Mouse (Mus musculus): ENCODE results near the gene Snx7.

Snx7 gene

DNA sequence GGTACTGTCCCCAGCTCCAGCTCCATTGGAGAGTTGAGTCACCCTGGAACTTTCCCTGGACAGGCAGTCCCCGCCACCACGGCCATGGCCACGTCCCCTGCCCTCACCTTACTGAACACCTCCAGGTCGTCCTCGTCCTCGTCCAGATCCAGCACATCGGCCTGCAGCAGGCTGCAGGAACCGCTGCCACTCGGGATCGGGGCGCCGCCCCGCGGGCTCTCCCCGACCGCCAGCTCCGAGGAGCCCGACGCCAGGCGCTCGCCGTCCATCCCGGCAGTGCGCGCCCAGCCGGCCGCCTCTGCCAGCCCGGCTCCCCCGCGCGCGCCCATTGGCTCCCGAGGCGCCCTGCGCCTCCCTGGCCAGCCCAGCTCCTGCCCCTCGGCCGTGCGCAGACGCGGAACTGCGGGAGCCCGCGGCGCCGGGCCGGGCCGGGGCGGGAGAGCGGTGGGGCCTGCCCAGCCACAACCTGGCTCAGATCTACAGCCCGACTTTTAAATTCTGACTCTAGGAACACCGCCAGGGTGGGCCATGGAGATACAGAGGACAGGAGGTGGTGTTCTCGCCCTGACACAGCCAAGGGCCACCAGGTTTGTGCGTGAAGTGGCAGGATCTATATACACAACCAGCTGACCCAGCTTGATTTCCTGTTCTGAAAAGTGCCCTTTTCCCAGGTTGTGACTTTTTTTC is at the start of gene Snx7:
TSS of gene Snx7 (minus strand) at position 300 of the 687 bp plus-strand sequence.
- DNase-seq (ENCODE audit: low spot score): peak; percentile 90

DNA sequence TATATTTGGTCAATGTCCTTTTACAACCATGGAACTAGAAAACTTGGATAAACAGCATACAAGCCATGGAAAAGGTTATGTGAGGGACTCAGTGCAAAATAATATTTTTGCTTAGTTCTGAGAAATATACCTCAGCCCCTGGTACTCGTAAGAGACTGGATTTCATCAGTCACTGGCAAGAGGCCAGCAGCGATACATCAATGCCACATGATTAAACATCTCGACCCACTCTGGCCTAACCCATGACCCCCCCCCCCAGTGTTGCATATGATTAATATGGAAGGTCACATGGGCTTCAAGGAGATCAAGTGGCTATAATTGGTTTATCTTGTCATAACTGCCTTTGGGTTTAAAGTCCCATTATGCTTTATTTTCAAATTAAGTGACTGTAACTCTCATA is 46.7 kb upstream of the Snx7 start:
- DNase-seq (ENCODE audit: low spot score): no peak

DNA sequence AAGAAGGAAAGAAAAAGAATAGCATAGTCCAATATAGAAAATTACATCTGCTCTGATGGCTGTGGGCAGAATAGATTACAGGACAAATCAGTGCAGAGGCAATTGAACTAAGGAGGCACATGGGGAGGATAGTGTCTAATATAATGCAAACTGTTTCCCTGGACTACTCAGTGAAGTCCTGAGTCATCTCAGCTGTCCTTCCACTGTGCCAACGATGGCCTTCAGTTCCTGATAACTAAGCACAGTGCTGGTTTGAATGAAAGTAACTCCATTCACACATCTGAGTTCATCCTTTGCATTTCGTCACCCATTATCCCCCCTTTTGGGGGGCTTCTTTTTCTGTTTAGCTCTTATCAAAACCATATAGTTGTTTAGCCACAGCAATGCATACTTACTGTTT is 25.0 kb upstream of the Snx7 start:
- DNase-seq (ENCODE audit: low spot score): no peak

DNA sequence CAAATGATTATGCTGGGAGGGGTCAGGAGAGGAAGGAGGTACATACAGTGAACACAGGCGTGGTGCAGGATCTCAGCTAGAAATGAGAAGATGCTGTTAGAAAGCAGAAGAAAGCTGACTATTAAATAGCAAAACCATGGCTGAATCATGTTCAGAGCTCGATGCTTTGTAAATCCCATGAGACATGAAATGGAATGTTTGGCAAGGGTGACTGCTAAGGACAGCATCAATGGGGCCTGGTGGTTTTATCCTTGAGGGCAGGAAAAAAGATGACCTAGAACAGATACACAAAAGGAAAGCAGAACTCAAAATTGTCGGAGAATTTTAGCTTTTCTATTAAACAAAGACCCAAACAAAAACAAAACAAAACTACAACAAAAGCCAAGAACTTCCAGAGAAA is 6.7 kb upstream of the Snx7 start:
- no peak for DNase-seq (ENCODE audit: low spot score)

DNA sequence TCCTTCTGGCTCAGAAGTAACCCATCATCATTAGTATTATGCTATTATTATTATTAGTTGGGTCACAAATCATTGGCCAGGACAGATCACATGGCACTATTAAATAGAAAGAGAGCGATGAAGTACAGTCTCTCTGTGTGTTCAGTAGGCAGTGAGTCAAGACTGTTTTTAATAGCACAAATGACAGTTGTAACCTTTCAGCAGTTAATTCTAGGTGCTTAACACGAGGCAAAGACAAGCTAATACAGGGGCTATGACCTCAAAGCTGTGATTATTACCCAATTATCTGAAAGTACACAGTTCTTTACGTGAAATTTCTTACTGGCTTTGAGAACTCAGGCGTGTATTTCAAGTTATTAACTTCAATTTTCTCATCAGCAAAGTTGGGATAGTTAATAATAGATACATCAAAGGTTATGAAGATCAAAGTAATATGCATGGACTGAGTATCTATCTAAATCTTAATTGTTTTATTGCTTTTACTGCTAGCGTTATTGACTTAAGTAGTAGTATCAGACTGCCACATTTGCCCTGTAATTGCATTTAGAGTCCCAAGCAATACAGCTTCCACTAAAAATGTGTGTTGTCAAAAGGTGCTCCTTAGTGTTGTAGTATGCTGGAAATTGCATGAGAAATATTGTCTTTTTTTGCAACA is 4.6 kb upstream of the Snx7 start:
- no peak for DNase-seq (ENCODE audit: low spot score)

DNA sequence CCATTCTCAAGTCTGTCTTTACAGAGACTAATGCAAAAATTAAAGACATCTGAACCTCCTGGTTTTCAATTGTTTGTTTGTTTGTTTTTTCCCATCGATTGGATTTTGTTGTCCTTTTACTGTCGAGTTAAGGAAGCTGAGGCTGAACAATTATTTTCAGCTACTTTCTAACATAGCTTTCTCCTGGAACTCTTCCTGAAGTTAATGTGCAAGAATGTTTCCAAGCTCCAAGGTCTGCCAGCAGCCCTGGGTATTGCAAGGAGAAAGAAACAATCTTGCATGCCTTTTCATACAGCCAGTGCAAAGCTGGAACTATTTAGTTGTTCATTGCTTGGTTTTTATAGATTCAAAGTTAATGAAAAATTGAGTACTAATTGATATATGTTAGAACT is 584 bp upstream of the Snx7 start:
- DNase-seq (ENCODE audit: low spot score): no peak

DNA sequence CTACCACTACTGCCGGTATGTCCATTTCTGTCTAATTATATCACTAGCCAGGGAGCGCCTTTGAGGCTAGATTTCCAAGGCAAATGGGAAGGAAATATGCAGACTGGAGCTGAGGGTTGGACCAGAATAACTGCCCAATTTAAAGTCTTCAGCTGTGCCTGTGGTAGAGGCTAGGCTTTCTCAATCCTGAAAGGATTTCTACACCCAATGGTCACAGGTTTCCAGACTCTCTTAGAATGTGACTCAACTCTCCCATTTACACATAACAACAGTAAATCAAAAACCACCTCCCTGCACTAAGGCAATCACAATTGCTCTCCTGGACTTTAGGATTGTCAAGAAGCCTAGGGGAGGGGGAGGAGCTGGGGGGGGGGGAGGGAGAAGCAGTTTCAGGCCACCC is 645 bp downstream of the Snx7 start:
- DNase-seq (ENCODE audit: low spot score): no peak

DNA sequence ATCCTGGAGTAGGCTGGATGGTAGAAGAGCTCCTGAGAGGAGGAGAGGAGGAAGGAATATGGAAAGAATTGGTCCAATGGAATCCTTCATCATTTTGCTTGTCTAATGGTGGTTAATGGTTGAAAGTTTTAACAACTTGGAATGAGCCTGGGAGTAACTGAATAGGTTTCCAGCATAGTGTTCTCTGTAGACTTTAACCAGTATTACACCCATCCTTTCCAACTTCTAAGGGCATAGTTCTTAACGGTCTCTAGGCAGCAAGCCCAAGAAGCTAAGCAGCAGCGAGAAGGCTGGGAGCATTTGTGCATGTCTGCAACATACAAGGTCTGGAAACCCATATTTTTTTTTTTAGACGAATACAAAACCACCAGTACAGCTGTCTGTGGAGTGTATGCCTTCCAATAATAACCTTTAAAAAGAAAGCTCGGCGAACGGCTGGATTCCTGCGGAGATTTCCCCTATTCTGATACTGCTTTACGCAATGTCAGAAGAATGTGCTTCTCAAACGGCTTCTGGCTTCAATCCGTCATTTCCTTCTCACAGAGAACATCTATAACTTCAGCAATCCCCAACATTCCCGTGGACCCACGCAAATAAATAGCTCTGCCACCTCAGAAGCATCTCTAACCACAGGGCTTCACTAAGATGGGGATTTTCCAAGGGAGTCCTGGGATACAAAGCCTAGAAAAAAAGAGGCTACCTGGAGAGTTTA is 1.9 kb downstream of the Snx7 start:
- no peak for DNase-seq (ENCODE audit: low spot score)

DNA sequence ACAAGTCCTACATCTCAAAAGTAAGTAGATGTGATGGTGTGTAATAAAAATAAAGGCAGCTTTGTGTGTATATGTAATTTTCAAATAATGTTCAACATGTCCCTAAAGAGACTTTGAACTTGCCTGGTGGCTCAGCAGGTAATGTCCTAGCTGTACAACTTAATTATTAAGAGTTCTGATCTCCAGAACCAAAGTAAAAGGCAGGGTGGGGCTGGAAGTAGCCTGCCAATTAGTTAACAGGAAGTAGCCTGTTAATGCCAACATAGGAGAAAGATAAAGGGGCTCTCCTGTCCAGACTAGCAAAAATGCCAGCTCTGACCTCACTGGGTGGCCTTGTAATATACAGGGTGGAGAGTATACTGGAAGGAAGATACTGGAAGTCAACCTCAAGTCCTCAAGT is 3.1 kb downstream of the Snx7 start:
- DNase-seq (ENCODE audit: low spot score): peak; percentile 5

DNA sequence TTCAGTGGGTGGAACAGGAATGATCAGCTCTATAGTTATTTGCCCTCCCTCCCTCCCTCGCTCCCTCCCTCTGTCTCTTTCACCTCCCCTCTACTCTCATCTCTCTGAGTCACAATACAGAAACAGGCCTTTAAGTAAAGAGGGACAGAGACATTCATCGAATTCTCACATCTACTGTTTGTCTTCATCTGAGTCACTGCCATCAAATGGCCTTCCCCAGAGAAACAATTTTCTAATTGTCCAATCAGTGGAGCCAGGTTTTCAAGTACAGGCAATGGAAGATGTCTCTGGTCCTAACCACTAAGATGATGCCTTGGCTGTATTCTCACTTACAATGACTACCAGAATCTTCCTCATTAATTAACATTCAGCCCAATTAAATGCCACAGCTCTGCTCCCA is 5.8 kb downstream of the Snx7 start:
- no peak for DNase-seq (ENCODE audit: low spot score)

DNA sequence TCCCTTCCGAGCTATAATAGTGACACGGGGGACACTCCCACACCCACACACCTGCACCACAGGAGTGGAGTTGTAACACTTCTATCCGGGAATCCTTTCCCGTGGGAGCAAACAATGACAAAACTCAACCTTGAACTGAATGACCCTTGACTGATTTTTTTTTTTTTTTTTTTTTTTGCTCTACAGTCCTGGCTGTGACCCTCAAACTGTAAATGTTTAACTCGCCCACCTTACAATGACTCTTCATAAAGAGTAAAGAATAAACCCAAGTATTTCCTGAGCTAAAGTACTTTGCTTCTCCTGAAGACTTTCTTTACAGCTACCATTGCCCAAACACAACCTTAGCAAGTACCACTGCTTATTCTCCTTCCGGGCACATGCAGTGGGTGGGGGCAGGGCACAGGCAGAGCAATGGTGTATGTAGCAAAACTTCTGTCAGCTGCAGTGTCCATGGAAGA is 6.7 kb downstream of the Snx7 start:
- no peak for DNase-seq (ENCODE audit: low spot score)

DNA sequence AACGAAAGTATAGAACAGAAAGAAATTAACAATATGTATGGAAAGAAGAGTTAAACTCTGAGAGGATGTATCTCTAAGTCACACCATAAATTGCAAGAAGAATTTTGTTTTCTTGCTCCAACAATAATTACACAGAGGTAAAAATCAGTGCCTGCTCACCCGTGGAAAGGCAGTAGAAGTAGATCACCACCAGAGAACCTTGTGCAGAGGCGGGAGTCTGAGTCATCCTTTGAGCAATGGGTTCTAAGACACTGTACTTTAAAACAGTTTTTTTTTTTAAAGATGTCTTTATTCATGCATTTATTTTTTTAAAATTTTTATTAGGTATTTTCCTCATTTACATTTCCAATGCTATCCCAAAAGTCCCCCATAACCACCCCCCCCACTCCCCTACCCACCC is 9.7 kb downstream of the Snx7 start:
- DNase-seq (ENCODE audit: low spot score): no peak

DNA sequence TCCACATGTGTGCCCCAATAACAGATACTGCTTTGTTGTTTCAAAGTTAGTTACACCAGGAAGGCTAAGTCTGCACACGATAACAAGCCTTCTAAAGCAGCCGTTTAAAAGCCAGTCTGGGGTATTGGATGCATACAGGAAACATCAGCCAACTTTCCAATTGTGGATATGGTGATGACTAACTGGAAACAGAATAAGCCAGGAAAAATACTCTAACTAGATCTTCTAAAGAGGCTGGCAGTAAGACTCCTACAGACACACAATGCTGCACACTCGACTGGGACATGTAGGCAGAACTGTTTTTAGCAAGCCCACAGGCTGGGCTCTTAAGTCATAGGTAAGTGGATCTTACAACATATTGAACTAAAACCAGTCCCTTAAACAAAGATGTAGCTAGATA is 15.0 kb downstream of the Snx7 start:
- DNase-seq (ENCODE audit: low spot score): no peak

DNA sequence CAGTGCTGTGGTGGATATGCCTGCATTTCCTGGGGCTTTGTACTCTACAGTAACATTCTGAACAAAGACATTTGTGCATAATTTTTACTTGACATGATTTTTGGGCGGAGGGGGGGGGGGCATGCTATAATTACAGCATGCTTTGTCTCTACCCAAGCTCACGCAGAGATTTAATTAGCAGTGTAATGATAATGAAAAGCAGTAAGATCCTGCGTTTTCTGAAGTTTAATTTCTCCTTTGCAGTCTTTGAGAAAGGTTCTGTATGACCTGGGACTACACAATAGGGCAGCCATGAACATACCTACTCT is 16.7 kb downstream of the Snx7 start:
- no peak for DNase-seq (ENCODE audit: low spot score)

DNA sequence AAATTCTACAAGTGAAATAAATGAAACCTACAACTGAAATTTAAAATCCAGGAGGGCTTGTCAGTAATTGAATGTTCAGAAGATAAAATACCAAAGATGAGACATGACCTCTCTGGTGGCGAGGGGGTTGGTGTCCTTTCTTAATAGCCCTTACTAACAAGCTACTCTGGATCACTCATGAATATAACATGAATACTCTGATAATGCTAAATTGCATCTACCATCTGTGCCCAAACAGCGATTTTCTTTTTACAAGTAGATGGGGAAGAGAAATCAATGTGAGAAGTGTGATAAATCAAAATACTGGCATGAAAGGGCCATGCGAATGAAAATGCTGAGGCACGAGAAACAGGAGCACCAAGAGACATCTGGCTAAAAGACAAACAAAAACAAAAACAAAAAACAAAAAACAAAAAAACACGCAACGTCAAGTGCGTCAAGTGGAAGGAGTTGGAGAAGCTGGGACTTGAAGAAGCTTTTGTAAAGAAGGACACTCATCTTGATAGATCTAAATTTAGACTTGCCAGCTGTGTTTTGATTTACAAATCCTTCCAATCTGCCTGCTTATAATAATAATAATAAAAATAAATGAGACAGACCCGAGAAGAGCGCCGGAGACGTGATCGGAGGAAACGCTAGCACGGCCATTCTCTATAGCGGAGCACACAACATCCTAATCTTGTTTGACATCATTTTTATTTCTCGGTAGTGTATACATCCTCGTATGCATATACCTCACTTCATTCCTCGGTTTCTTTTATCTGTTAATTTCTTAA is 17.3 kb downstream of the Snx7 start:
- DNase-seq (ENCODE audit: low spot score): no peak

DNA sequence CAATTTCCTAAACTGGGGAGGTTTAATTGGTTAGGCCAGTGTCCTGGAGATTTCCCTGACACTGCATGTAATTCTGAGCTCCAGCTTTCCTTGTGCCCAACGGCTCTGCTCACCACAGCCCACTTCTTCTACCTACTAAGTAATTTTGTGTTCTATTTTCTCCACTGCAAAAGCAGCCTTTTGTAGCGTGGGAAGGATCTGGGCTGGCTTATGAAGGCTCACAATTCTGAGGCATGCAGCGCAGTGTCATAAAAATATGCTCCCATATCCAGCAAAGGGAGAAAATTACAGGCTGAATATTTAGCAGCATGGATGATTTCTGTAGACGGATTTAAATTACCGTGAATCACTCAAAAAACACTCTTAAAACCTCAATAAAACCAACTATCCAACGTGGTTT is 19.9 kb downstream of the Snx7 start:
- DNase-seq (ENCODE audit: low spot score): no peak

DNA sequence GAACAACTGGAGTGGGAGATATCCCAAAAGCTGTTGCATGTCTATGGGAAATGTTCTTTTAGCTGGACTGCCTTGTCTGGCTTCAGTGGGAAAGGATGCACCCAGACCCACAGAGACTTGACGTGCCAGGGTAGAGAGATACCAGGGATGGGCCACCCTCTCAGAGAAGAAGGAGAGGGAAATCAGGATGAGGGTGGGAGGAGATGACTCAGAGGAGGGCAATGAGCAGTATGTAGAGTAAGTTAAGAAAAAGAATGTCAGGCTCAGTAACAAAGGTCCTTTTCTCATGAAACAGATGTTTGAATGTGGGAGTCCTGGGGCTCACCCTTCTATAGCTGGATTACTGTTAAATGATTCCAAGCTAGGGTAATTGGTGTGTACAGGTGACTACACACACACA is 26.1 kb downstream of the Snx7 start:
- DNase-seq (ENCODE audit: low spot score): no peak

DNA sequence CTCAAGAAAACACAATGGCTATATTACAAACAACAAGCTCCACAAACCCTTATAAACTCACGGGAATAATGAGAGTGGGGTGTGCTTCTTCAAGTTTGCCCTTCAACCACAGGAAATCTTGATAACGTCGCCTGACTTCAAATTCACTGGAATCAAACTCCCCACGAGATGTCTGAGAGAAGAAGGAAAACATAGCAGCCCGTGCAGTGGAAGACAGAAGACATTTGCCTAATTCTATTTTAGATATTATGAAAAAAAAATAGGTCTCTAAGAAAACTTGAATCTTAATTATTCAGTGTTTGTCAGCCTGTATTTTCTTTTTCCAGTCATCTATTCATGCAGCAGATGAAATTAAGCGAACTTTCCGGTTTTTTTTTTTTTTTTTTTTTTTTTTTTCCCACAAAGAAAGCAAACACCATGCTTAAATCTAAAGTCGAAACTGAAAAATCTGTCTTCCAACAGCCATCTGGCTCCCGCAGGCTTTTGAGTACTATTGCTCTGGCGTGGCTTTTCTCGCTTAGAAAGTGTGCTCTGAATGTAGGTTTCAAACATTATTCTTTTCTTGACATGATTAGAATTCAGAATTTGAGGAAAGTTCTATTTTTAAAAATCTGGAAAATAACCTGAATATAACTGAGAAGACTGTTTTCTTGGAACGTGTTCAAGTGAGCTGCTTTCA is 28.7 kb downstream of the Snx7 start:
- DNase-seq (ENCODE audit: low spot score): no peak

DNA sequence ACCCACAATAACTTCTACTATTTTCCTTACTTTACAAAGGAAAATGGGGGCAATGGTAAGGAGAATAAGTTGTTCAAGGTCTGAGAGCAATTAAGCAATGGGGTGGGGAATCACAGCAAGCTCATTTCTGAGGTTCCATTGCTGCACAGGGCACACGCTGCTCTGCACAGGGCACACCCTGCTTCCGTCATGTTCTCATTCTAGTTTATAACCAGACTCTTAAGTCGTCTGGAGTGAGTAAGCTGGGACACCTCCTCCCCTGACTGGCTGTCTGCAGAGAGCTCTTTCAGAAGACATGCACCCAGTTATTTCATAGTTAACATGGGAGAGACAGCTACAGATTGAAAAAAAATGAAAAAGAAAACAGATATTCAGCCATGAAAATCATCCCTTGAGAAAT is 30.7 kb downstream of the Snx7 start:
- no peak for DNase-seq (ENCODE audit: low spot score)

DNA sequence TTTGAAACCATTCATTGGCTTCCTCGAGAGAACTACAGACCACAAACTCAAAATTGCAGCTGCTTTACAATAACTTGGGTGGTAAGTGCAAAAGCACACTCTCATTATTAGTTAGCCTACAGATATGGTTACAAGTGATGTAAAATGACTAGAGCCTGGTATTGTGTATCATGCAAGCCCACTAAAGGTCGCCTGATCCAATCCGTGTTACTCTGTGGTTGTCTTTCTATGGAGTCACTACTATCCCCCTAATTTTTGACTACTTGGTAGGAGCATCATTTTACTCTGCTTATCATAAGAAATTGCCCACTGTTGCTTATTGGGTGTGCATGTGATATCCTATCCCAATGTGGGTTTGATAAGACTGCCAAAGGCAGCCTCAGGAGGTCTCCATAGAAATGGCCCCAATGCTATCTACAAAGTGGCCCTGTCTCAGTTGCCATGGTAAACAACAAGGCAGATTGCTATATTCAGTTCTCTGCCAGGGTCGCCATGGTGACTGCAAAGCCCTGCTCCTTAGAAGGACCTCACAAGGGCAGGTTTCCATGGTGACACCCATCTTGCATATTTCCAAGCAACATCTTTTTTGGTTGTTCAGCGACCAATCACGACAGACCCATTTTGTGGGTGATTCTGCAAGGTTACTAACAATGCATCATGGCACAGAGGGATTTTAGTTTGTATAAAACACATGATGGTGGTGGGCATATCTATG is 42.1 kb downstream of the Snx7 start:
- no peak for DNase-seq (ENCODE audit: low spot score)

DNA sequence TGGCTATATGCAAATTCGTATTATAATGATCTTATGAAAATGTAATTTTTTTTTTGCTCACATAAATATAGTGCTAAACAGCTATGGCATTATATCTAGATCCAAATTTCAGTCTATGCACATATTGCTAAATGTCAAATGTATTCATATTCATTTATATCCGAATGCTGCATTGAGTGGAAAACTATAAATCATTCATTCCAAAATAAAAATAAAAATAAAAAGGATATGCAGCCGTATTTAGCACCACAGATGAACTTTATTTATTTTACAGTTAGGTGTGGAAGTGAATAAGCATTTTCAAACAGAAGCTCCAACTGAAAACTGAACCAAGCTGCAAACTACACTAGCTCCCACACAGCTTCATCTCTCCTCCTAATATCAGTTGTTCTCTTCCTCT is 45.5 kb downstream of the Snx7 start:
- DNase-seq (ENCODE audit: low spot score): no peak

DNA sequence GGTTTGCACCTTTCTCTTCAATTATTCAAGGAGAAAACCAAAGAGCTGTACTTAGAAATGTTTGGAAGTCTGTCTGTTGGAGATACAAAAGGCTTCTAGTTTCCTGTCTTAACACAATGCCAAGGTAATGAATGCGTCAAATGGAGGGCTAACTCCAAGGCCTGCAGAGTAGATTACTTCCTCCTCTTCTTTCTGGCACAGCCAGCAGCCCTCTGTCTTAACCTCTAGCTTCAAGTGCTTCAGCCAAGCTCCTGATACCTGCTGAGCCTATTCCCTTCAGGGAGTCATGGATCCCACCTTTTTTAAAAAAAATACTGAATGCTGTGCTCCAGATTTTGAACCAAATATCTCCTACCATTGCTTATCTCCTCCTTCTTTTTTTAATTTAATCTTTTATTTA is 51.1 kb downstream of the Snx7 start:
- DNase-seq (ENCODE audit: low spot score): no peak
